Mouse (Mus musculus): ENCODE results near the gene Tcaim. TPM values are rescaled to one million over a fixed set of nuclear protein-coding genes. Genes with fewer than 3 reads are reported as not detected.

Tcaim gene
- polyA plus RNA-seq, 1 experiment, result 8.0 TPM

GRCm38 (mm10) chr9:122807186-122807585 is 1.8 kb downstream of the Tcaim start:
- Histone ChIP-seq H3K9me3 (replicated peaks; ENCODE audit: control insufficient read depth, insufficient read depth, low read length, poor library complexity, severe bottlenecking) (no peaks in the 10 kb centered on the region), H3K27ac (ENCODE audit: insufficient read depth, low read length) (no peak overlapping the region), H3K4me3 (ENCODE audit: low read depth, low read length) (no peak overlapping the region), H3K9ac (ENCODE audit: low read depth, poor library complexity, severe bottlenecking) (no peak overlapping the region), H3K4me1 (ENCODE audit: control insufficient read depth, insufficient read depth, low read length) (no peaks in the 10 kb centered on the region), H3K27me3 (ENCODE audit: control insufficient read depth, insufficient read depth, low read length, poor library complexity, severe bottlenecking) (no peaks in the 10 kb centered on the region), H3K36me3 (ENCODE audit: control insufficient read depth, insufficient read depth, low read length, poor library complexity, severe bottlenecking) (no peaks in the 10 kb centered on the region)
- no peak for TF ChIP-seq EP300 (IDR thresholded peaks at IDR 0.05; ENCODE audit: insufficient read depth, low read depth, low read length)
- no peak for TF ChIP-seq POLR2A (IDR thresholded peaks at IDR 0.05; ENCODE audit: insufficient read depth, low read length)
- no peak for TF ChIP-seq CTCF (IDR thresholded peaks at IDR 0.05; ENCODE audit: low read depth, low read length)

GRCm38 (mm10) chr9:122810212-122810611 is 4.9 kb downstream of the Tcaim start:
- Histone ChIP-seq H3K9ac (ENCODE audit: low read depth, poor library complexity, severe bottlenecking) (no peak overlapping the region), H3K27me3 (ENCODE audit: control insufficient read depth, insufficient read depth, low read length, poor library complexity, severe bottlenecking) (no peaks in the 10 kb centered on the region), H3K27ac (ENCODE audit: insufficient read depth, low read length) (no peak overlapping the region), H3K4me3 (ENCODE audit: low read depth, low read length) (no peak overlapping the region), H3K4me1 (ENCODE audit: control insufficient read depth, insufficient read depth, low read length) (no peaks in the 10 kb centered on the region), H3K9me3 (replicated peaks; ENCODE audit: control insufficient read depth, insufficient read depth, low read length, poor library complexity, severe bottlenecking) (no peaks in the 10 kb centered on the region), H3K36me3 (ENCODE audit: control insufficient read depth, insufficient read depth, low read length, poor library complexity, severe bottlenecking) (no peaks in the 10 kb centered on the region)
- no peak for TF ChIP-seq POLR2A (IDR thresholded peaks at IDR 0.05; ENCODE audit: insufficient read depth, low read length)
- TF ChIP-seq EP300 (IDR thresholded peaks at IDR 0.05; ENCODE audit: insufficient read depth, low read depth, low read length), result no peak
- TF ChIP-seq CTCF (IDR thresholded peaks at IDR 0.05; ENCODE audit: low read depth, low read length), result no peak

DNA sequence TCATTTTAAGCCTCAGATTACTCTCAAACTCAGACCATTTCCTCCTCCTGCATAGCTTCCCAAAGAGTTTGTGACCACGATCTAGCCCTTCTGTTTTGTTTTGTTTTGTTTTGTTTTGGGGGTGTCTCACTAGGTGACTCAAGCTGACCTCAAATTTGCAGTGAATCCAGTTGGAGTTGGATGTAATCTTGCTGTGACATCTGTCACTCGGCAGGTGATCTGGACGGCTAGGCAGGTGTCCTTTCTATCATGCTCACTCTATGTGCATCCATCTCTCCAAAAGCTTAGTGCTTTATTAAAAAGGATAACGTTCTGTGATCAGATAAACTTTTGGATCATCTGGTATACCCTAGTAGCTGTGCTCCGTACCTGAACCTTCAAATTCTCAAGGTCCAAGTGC is 7.0 kb downstream of the Tcaim start:
- no peak overlapping the region for H3K27ac ChIP-seq (ENCODE audit: insufficient read depth, low read length)
- H3K9ac ChIP-seq (ENCODE audit: low read depth, poor library complexity, severe bottlenecking), result no peak overlapping the region
- H3K36me3 ChIP-seq (ENCODE audit: control insufficient read depth, insufficient read depth, low read length, poor library complexity, severe bottlenecking), result no peaks in the 10 kb centered on the region
- H3K4me1 ChIP-seq (ENCODE audit: control insufficient read depth, insufficient read depth, low read length), result no peaks in the 10 kb centered on the region
- H3K4me3 ChIP-seq (ENCODE audit: low read depth, low read length), result no peak overlapping the region
- TF ChIP-seq POLR2A (IDR thresholded peaks at IDR 0.05; ENCODE audit: insufficient read depth, low read length) (no peak), EP300 (IDR thresholded peaks at IDR 0.05; ENCODE audit: insufficient read depth, low read depth, low read length) (no peak), CTCF (IDR thresholded peaks at IDR 0.05; ENCODE audit: low read depth, low read length) (no peak)
- H3K9me3 ChIP-seq (replicated peaks; ENCODE audit: control insufficient read depth, insufficient read depth, low read length, poor library complexity, severe bottlenecking), result no peaks in the 10 kb centered on the region
- H3K27me3 ChIP-seq (ENCODE audit: control insufficient read depth, insufficient read depth, low read length, poor library complexity, severe bottlenecking), result no peaks in the 10 kb centered on the region

- no peak overlapping the region for H3K4me3 ChIP-seq (ENCODE audit: low read depth, low read length)
- no peaks in the 10 kb centered on the region for H3K27me3 ChIP-seq (ENCODE audit: control insufficient read depth, insufficient read depth, low read length, poor library complexity, severe bottlenecking)
Observed at GRCm38 (mm10) chr9:122814775-122815174, 9.4 kb downstream of the Tcaim start.

DNA sequence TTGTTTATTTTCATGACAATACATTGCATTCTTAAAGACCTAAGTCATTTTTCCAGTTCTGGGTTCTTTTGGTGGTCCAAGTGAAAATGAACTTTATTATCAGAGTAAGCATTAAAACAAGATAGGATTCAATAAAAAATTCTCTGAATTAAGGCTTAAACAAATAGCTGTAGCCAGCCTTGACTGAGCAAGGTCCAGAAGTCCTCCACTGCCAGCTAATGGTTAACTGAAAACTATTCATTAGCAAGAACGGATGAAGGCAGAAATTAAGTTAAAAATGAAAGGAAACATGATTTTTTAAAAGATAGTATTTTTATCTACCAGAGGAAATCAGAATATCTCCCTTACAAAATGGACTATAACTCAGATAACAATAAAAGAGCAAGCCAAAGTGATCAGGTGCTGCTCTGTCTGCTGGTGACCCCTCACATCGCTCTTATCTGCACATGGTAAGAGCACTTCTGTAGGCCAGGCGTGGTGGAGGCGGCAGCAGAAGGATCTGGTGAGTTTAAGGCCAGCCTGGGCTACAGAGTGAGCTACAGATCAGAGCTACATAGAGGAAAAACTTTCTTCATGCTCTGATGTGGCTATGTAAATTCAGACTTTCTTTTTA is 10.0 kb downstream of the Tcaim start:
- Histone ChIP-seq H3K4me3 (ENCODE audit: low read depth, low read length) (no peak overlapping the region), H3K27ac (ENCODE audit: insufficient read depth, low read length) (no peak overlapping the region), H3K4me1 (ENCODE audit: control insufficient read depth, insufficient read depth, low read length) (no peaks in the 10 kb centered on the region), H3K27me3 (ENCODE audit: control insufficient read depth, insufficient read depth, low read length, poor library complexity, severe bottlenecking) (no peaks in the 10 kb centered on the region), H3K36me3 (ENCODE audit: control insufficient read depth, insufficient read depth, low read length, poor library complexity, severe bottlenecking) (no peaks in the 10 kb centered on the region; the same call in 1 of the 2 replicates), H3K9me3 (replicated peaks; ENCODE audit: control insufficient read depth, insufficient read depth, low read length, poor library complexity, severe bottlenecking) (no peaks in the 10 kb centered on the region), H3K9ac (ENCODE audit: low read depth, poor library complexity, severe bottlenecking) (no peak overlapping the region)
- no peak for TF ChIP-seq POLR2A (IDR thresholded peaks at IDR 0.05; ENCODE audit: insufficient read depth, low read length)
- TF ChIP-seq CTCF (IDR thresholded peaks at IDR 0.05; ENCODE audit: low read depth, low read length), result no peak
- TF ChIP-seq EP300 (IDR thresholded peaks at IDR 0.05; ENCODE audit: insufficient read depth, low read depth, low read length), result no peak

More at GRCm38 (mm10) chr9:122814775-122815174, 9.4 kb downstream of the Tcaim start:
- Histone ChIP-seq H3K27ac (ENCODE audit: insufficient read depth, low read length) (no peak overlapping the region), H3K9ac (ENCODE audit: low read depth, poor library complexity, severe bottlenecking) (no peak overlapping the region), H3K4me1 (ENCODE audit: control insufficient read depth, insufficient read depth, low read length) (no peaks in the 10 kb centered on the region), H3K9me3 (replicated peaks; ENCODE audit: control insufficient read depth, insufficient read depth, low read length, poor library complexity, severe bottlenecking) (no peaks in the 10 kb centered on the region), H3K36me3 (ENCODE audit: control insufficient read depth, insufficient read depth, low read length, poor library complexity, severe bottlenecking) (no peaks in the 10 kb centered on the region; the same call in 1 of the 2 replicates)
- TF ChIP-seq EP300 (IDR thresholded peaks at IDR 0.05; ENCODE audit: insufficient read depth, low read depth, low read length), result no peak
- no peak for TF ChIP-seq POLR2A (IDR thresholded peaks at IDR 0.05; ENCODE audit: insufficient read depth, low read length)
- no peak for TF ChIP-seq CTCF (IDR thresholded peaks at IDR 0.05; ENCODE audit: low read depth, low read length)

GRCm38 (mm10) chr9:122823374-122824017 is 18.2 kb downstream of the Tcaim start:
- Histone ChIP-seq H3K9ac (ENCODE audit: low read depth, poor library complexity, severe bottlenecking) (no peak overlapping the region), H3K27ac (ENCODE audit: insufficient read depth, low read length) (no peak overlapping the region), H3K27me3 (ENCODE audit: control insufficient read depth, insufficient read depth, low read length, poor library complexity, severe bottlenecking) (no peaks in the 10 kb centered on the region), H3K36me3 (ENCODE audit: control insufficient read depth, insufficient read depth, low read length, poor library complexity, severe bottlenecking) (peaks cover 8% of the 10 kb centered on the region), H3K4me3 (ENCODE audit: low read depth, low read length) (no peak overlapping the region), H3K4me1 (ENCODE audit: control insufficient read depth, insufficient read depth, low read length) (no peaks in the 10 kb centered on the region), H3K9me3 (replicated peaks; ENCODE audit: control insufficient read depth, insufficient read depth, low read length, poor library complexity, severe bottlenecking) (no peaks in the 10 kb centered on the region)
- TF ChIP-seq EP300 (IDR thresholded peaks at IDR 0.05; ENCODE audit: insufficient read depth, low read depth, low read length) (no peak), CTCF (IDR thresholded peaks at IDR 0.05; ENCODE audit: low read depth, low read length) (no peak), POLR2A (IDR thresholded peaks at IDR 0.05; ENCODE audit: insufficient read depth, low read length) (no peak)

Measured in ES-Bruce4 (cell line).